9 mouse cellular contexts compared by ENCODE assay signal in the genomic region with DNA sequence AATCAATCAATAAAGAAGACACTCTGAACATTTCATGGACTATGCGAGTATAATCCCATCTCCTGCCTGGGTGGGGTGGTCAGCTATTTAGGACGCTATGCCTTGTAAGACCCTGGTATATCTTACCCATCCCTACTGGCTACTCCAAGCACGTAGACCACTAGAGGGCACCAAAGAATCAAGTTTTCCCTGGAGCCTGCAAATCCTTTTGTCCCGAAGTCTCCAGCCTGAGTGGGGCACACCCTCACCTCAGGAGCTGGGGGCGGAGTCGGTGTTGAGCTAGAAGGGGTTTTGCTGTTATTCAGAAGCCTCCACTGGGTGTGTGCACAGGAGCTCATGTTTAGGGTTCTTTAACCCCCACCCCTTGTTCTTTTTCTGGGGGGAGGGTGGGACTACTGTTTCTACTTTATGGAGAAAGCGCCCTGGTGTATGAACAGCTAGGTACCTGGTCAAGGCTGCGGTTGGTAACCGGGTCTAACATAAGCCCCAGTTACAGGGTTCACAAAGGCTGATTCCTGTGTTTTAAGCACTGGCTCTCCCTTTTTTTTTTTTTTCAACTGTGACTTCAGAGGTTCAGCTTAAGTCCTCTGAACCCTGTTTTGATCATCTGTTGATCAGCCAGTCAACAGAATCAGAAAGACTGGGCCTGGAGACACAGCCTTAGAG. TPM values are rescaled to one million over a fixed set of nuclear protein-coding genes. Genes with fewer than 3 reads are reported as not detected.
A peak's percentile ranks its signal among the peaks of the same experiment; 100 is the strongest.
DNase-seq lines count a peak whose midpoint lies in the region; ATAC-seq and TF ChIP-seq lines count a peak whose summit lies in the region.
"Had no signal": no experiment of that assay in that cellular context is flagged by ENCODE, and none has a peak within 500 bp of the region (broad histone marks: within the 10 kb centered on the region; RNA-seq: fewer than 3 reads in every experiment).

No protein-coding gene starts in this region.

- no peak overlapping the region; the same call in 1 of the 2 replicates for H3K9ac ChIP-seq in intestine, embryonic 14.5 days (ENCODE audit: low read length)
- H3K9ac ChIP-seq in limb, embryonic 12.5 days (replicated peaks), result no peak overlapping the region; the same call in 1 of the 2 replicates
- 0 out of 2 replicates have a peak overlapping the region, but pooled peaks have one; percentile 36 for H3K9ac ChIP-seq in midbrain, embryonic 13.5 days (replicated peaks)
- no peak overlapping the region for H3K9ac ChIP-seq in stomach, postnatal 0 days (ENCODE audit: low read length)

- peak; percentile 77 for TF ChIP-seq CTCF in cortical plate, adult 2 months (IDR thresholded peaks at IDR 0.05; ENCODE audit: extremely low read depth, insufficient read depth, low read length)
- peak; percentile 92 for TF ChIP-seq CTCF in stomach, postnatal 0 days (IDR thresholded peaks at IDR 0.05; ENCODE audit: low read depth)

- no peaks in the 10 kb centered on the region for H3K9me3 ChIP-seq in intestine, embryonic 14.5 days (ENCODE audit: control insufficient read depth, low read length)
- H3K9me3 ChIP-seq in limb, embryonic 12.5 days, result no peaks in the 10 kb centered on the region
- no peaks in the 10 kb centered on the region for H3K9me3 ChIP-seq in midbrain, embryonic 13.5 days
- no peaks in the 10 kb centered on the region for H3K9me3 ChIP-seq in stomach, postnatal 0 days (ENCODE audit: control insufficient read depth, low read length)

- no peak overlapping the region for H3K4me3 ChIP-seq in cortical plate, adult 2 months (ENCODE audit: insufficient read depth, low read length)
- no peak overlapping the region; the same call in 1 of the 2 replicates for H3K4me3 ChIP-seq in intestine, embryonic 14.5 days (ENCODE audit: low read depth, low read length)
- no peak overlapping the region for H3K4me3 ChIP-seq in limb, embryonic 12.5 days (replicated peaks)
- no peak overlapping the region; the same call in 1 of the 2 replicates for H3K4me3 ChIP-seq in midbrain, embryonic 13.5 days (replicated peaks)
- H3K4me3 ChIP-seq in stomach, postnatal 0 days (ENCODE audit: low read depth, low read length), result no peak overlapping the region
- H3K4me3 ChIP-seq: erythroblast, embryonic 14.5 days had no signal

- 9% methylated on average over 9 of the region's 9 CpGs for WGBS in intestine, embryonic 14.5 days
- WGBS in limb, embryonic 12.5 days, result 9% methylated on average over 9 of the region's 9 CpGs
- 5% methylated on average over 9 of the region's 9 CpGs for WGBS in midbrain, embryonic 13.5 days
- WGBS in stomach, postnatal 0 days, result 6% methylated on average over 9 of the region's 9 CpGs

- no peak overlapping the region for H3K27ac ChIP-seq in cortical plate, adult 2 months (ENCODE audit: insufficient read depth, low read length)
- peak overlapping the region; percentile 85; the same call in 1 of the 2 replicates for H3K27ac ChIP-seq in intestine, embryonic 14.5 days (ENCODE audit: low read depth)
- 0 out of 2 replicates have a peak overlapping the region, but pooled peaks have one; percentile 23 for H3K27ac ChIP-seq in limb, embryonic 12.5 days
- no peak overlapping the region for H3K27ac ChIP-seq in midbrain, embryonic 13.5 days
- H3K27ac ChIP-seq in stomach, postnatal 0 days (replicated peaks), result peak overlapping the region; percentile 89

- intact Hi-C loops in gastrocnemius, postnatal 14 days (cut with DNase I; ENCODE audit: low total_unique reads), result loop anchor here (2.0 to 5.0 kb wide), 2 partner anchors 55 to 247 kb away; no protein-coding TSS in a partner anchor

- no peaks in the 10 kb centered on the region for H3K4me1 ChIP-seq in cortical plate, adult 2 months (ENCODE audit: control insufficient read depth, insufficient read depth, low read length)
- peaks cover 9% of the 10 kb centered on the region; the same call in 1 of the 2 replicates for H3K4me1 ChIP-seq in intestine, embryonic 14.5 days (replicated peaks; ENCODE audit: control insufficient read depth, insufficient read depth, low read length)
- H3K4me1 ChIP-seq in limb, embryonic 12.5 days (replicated peaks), result peaks cover 11% of the 10 kb centered on the region; the same call in 1 of the 2 replicates
- peaks cover 8% of the 10 kb centered on the region for H3K4me1 ChIP-seq in midbrain, embryonic 13.5 days (replicated peaks)
- no peaks in the 10 kb centered on the region for H3K4me1 ChIP-seq in stomach, postnatal 0 days (replicated peaks; ENCODE audit: control insufficient read depth, insufficient read depth)

- H3K36me3 ChIP-seq in intestine, embryonic 14.5 days (ENCODE audit: control insufficient read depth, insufficient read depth, low read length), result no peaks in the 10 kb centered on the region
- no peaks in the 10 kb centered on the region for H3K36me3 ChIP-seq in limb, embryonic 12.5 days
- no peaks in the 10 kb centered on the region for H3K36me3 ChIP-seq in midbrain, embryonic 13.5 days
- H3K36me3 ChIP-seq in stomach, postnatal 0 days (ENCODE audit: control insufficient read depth, insufficient read depth, low read length), result no peaks in the 10 kb centered on the region

- TF ChIP-seq POLR2A in cortical plate, adult 2 months (IDR thresholded peaks at IDR 0.05; ENCODE audit: extremely low read depth, insufficient read depth, low read length), result no peak

- H3K4me2 ChIP-seq in intestine, embryonic 14.5 days (ENCODE audit: low read length), result peak overlapping the region; percentile 38
- H3K4me2 ChIP-seq in limb, embryonic 12.5 days, result peak overlapping the region; percentile 43
- H3K4me2 ChIP-seq in midbrain, embryonic 13.5 days (replicated peaks), result peak overlapping the region; percentile 49
- peak overlapping the region; percentile 32 for H3K4me2 ChIP-seq in stomach, postnatal 0 days (replicated peaks; ENCODE audit: low read depth)

- peak; percentile 80 for ATAC-seq in intestine, embryonic 14.5 days (replicated peaks; ENCODE audit: low FRiP score, low TSS enrichment, low read depth)
- ATAC-seq in limb, embryonic 12.5 days (ENCODE audit: insufficient number of reproducible peaks, insufficient read depth, low FRiP score, low TSS enrichment, low read depth), result peak; percentile 75
- peak; percentile 89 for ATAC-seq in midbrain, embryonic 13.5 days
- peak; percentile 82 for ATAC-seq in stomach, postnatal 0 days (ENCODE audit: low FRiP score, low TSS enrichment)

- peak; percentile 45 for DNase-seq in 3134 (ENCODE audit: extremely low read depth, insufficient read length, low spot score)
- DNase-seq in adipocyte (ENCODE audit: low spot score), result peak; percentile 86
- peak; percentile 57 for DNase-seq in gastrocnemius, postnatal 14 days
- DNase-seq in intestine, embryonic 14.5 days (ENCODE audit: low spot score), result peak; percentile 89
- DNase-seq in stomach, postnatal 0 days (ENCODE audit: low spot score), result peak; percentile 84

- H3K27me3 ChIP-seq in intestine, embryonic 14.5 days (replicated peaks; ENCODE audit: control insufficient read depth, insufficient read depth, low read length), result no peaks in the 10 kb centered on the region
- no peaks in the 10 kb centered on the region for H3K27me3 ChIP-seq in limb, embryonic 12.5 days
- H3K27me3 ChIP-seq in midbrain, embryonic 13.5 days, result no peaks in the 10 kb centered on the region
- no peaks in the 10 kb centered on the region for H3K27me3 ChIP-seq in stomach, postnatal 0 days (ENCODE audit: control insufficient read depth, insufficient read depth, low read length)

- TF ChIP-seq EP300 in stomach, postnatal 0 days (optimal IDR thresholded peaks at IDR 0.05), result no peak

RNA-seq across cellular contexts. Expression of gene Pif1, which starts 18.6 kb away (rescaled TPM):
- 0.11 and 0.23 TPM in 2 replicates for polyA plus RNA-seq in cortical plate, adult 2 months (2012; rRNA removed)
- under 1 TPM; 0.44 to 0.57 TPM for total RNA-seq in gastrocnemius, postnatal 14 days (2021)
- polyA plus RNA-seq in intestine, embryonic 14.5 days (2014; fragmentation: Nextera tagmentation; extraction: Ambion mirVana), result 8.1 and 9.9 TPM in 2 replicates
- polyA plus RNA-seq in limb, embryonic 12.5 days (2016; fragmentation: Nextera tagmentation; extraction: Ambion mirVana), result 21.7 and 22.8 TPM in 2 replicates
- polyA plus RNA-seq in midbrain, embryonic 13.5 days (2015; fragmentation: Nextera tagmentation; extraction: Ambion mirVana), result 8.4 and 9.7 TPM in 2 replicates
- polyA plus RNA-seq in stomach, postnatal 0 days (2015; fragmentation: Nextera tagmentation; extraction: Ambion mirVana), result 2.1 and 2.4 TPM in 2 replicates

RNA-seq across cellular contexts. Expression of gene Rbpms2, which starts 23.8 kb away (rescaled TPM):
- 4.0 and 4.9 TPM in 2 replicates for polyA plus RNA-seq in cortical plate, adult 2 months (2012; rRNA removed)
- total RNA-seq in gastrocnemius, postnatal 14 days (2021), result 1 to 10 TPM; 2.2 to 2.6 TPM
- 28.2 and 32.3 TPM in 2 replicates for polyA plus RNA-seq in intestine, embryonic 14.5 days (2014; fragmentation: Nextera tagmentation; extraction: Ambion mirVana)
- 16.4 and 18.3 TPM in 2 replicates for polyA plus RNA-seq in limb, embryonic 12.5 days (2016; fragmentation: Nextera tagmentation; extraction: Ambion mirVana)
- 4.5 and 4.9 TPM in 2 replicates for polyA plus RNA-seq in midbrain, embryonic 13.5 days (2015; fragmentation: Nextera tagmentation; extraction: Ambion mirVana)
- 18.1 and 19.9 TPM in 2 replicates for polyA plus RNA-seq in stomach, postnatal 0 days (2015; fragmentation: Nextera tagmentation; extraction: Ambion mirVana)

RNA-seq across cellular contexts. Expression of gene Plekho2, which starts 25.8 kb away (rescaled TPM):
- polyA plus RNA-seq in cortical plate, adult 2 months (2012; rRNA removed), result 15.3 and 15.4 TPM in 2 replicates
- 10 to 100 TPM in 1 of 2 experiments, 1 to 10 TPM in 1; 8.3 to 10.7 TPM for total RNA-seq in gastrocnemius, postnatal 14 days (2021)
- polyA plus RNA-seq in intestine, embryonic 14.5 days (2014; fragmentation: Nextera tagmentation; extraction: Ambion mirVana), result 11.9 and 12.6 TPM in 2 replicates
- 12.2 and 15.0 TPM in 2 replicates for polyA plus RNA-seq in limb, embryonic 12.5 days (2016; fragmentation: Nextera tagmentation; extraction: Ambion mirVana)
- 5.6 and 5.9 TPM in 2 replicates for polyA plus RNA-seq in midbrain, embryonic 13.5 days (2015; fragmentation: Nextera tagmentation; extraction: Ambion mirVana)
- 9.6 and 10.6 TPM in 2 replicates for polyA plus RNA-seq in stomach, postnatal 0 days (2015; fragmentation: Nextera tagmentation; extraction: Ambion mirVana)

Comparison
In these comparisons a context has a peak if more than half of its experiments do, and no peak if none do; other contexts are left out.
1. H3K27ac ChIP-seq: peak in intestine, embryonic 14.5 days (single experiment), limb, embryonic 12.5 days (single experiment) and stomach, postnatal 0 days (single experiment); none in cortical plate, adult 2 months (single experiment) and midbrain, embryonic 13.5 days (single experiment).
2. Peak in every context shown above with its lines, with median percentiles within 50 percentile points of each other: DNase-seq, ATAC-seq and H3K4me2 ChIP-seq.